Mouse (Mus musculus) MEL (cell line): ENCODE results near the gene Iqck. TPM values are rescaled to one million over a fixed set of nuclear protein-coding genes. Genes with fewer than 3 reads are reported as not detected.

ENCODE experiments used
- DNase-seq: peaks from one replicate; pipeline ENCODE4 v3.0.0; 2011; ENCODE audit warnings: low read depth, low spot score
- H3K27ac ChIP-seq: 2 replicates; pipeline ENCODE4 v1.5.1; 2012; ENCODE audit warnings: low read depth, mild to moderate bottlenecking, control low read depth, low read length, moderate library complexity; ENCODE audit not compliant: control insufficient read depth
- H3K27me3 ChIP-seq, 2 experiments: fragments of 150-350 bp in 1 of 2; sonication (generic) in 1 of 2; 2 replicates each; pipeline ENCODE4 v1.6.1; 2012; ENCODE audit warnings: low read length in 2 of 2, mild to moderate bottlenecking in 2 of 2, improper control_type of control experiment in 1 of 2, moderate library complexity in 1 of 2; ENCODE audit not compliant: insufficient read depth in 2 of 2, control insufficient read depth in 1 of 2
- H3K36me3 ChIP-seq, 2 experiments: 2 replicates each; pipeline ENCODE4 v1.6.1; 2012 to 2014; ENCODE audit warnings: low read length in 2 of 2, improper control_type of control experiment in 1 of 2, inconsistent platforms in 1 of 2, mild to moderate bottlenecking in 1 of 2; ENCODE audit not compliant: insufficient read depth in 2 of 2, control insufficient read depth in 1 of 2
- H3K4me1 ChIP-seq, 2 experiments: fragments of 150-350 bp in 1 of 2; sonication (generic) in 1 of 2; 2 replicates each; pipeline ENCODE4 v1.6.1; 2012; ENCODE audit warnings: low read length in 2 of 2, improper control_type of control experiment in 1 of 2, mild to moderate bottlenecking in 1 of 2; ENCODE audit not compliant: insufficient read depth in 2 of 2, control insufficient read depth in 1 of 2
- H3K4me3 ChIP-seq, 2 experiments: fragments of 150-350 bp in 1 of 2; sonication (generic) in 1 of 2; 2 replicates each; pipeline ENCODE4 v1.5.1; 2012; ENCODE audit warnings: low read depth in 2 of 2, low read length in 2 of 2, mild to moderate bottlenecking in 2 of 2, moderate library complexity in 2 of 2, control low read depth in 1 of 2, improper control_type of control experiment in 1 of 2; ENCODE audit not compliant: control insufficient read depth in 1 of 2, insufficient read depth in 1 of 2
- H3K79me2 ChIP-seq: 2 replicates; pipeline ENCODE4 v1.6.1; 2012; ENCODE audit warnings: mild to moderate bottlenecking, low read length, moderate library complexity; ENCODE audit not compliant: control insufficient read depth, poor library complexity, insufficient read depth
- H3K9ac ChIP-seq: 2 replicates; pipeline ENCODE4 v1.6.1; 2012; ENCODE audit warnings: low read depth, mild to moderate bottlenecking, control low read depth, low read length, moderate library complexity; ENCODE audit not compliant: control insufficient read depth, poor library complexity, severe bottlenecking
- H3K9me3 ChIP-seq: fragments of 150-350 bp; sonication (generic); replicated peaks from 2 replicates; pipeline ENCODE4 v1.6.1; 2012; ENCODE audit warnings: mild to moderate bottlenecking, low read length, improper control_type of control experiment, moderate library complexity; ENCODE audit not compliant: insufficient read depth
- BHLHE40 ChIP-seq: IDR thresholded peaks from 2 replicates; pipeline ENCODE4 v1.6.1; 2012; ENCODE audit warnings: low read depth, mild to moderate bottlenecking, inconsistent platforms, low read length, improper control_type of control experiment, borderline replicate concordance
- CTCF ChIP-seq, 3 experiments: IDR thresholded peaks in 2 of 3; conservative IDR thresholded peaks in 1 of 3; 2 replicates each; pipeline ENCODE4 v1.5.1; 2011 to 2012; ENCODE audit warnings: low read length in 3 of 3, low read depth in 2 of 3, mild to moderate bottlenecking in 2 of 3, improper control_type of control experiment in 1 of 3, inconsistent platforms in 1 of 3, mixed read lengths in 1 of 3, moderate library complexity in 1 of 3; ENCODE audit not compliant: control insufficient read depth in 1 of 3, insufficient read depth in 1 of 3, poor library complexity in 1 of 3, severe bottlenecking in 1 of 3
- ELF1 ChIP-seq: IDR thresholded peaks from 2 replicates; pipeline ENCODE4 v1.6.1; 2014; ENCODE audit warnings: low read depth, mild to moderate bottlenecking, inconsistent platforms, low read length, improper control_type of control experiment, moderate library complexity
- GABPA ChIP-seq: IDR thresholded peaks from 2 replicates; pipeline ENCODE4 v1.6.1; 2012; ENCODE audit warnings: low read depth, mild to moderate bottlenecking, inconsistent platforms, low read length, improper control_type of control experiment, moderate library complexity
- JUND ChIP-seq: IDR thresholded peaks from 2 replicates; pipeline ENCODE4 v1.6.1; 2011; ENCODE audit warnings: low read depth, mild to moderate bottlenecking, improper control_type of control experiment, low read length
- MAX ChIP-seq: IDR thresholded peaks from 2 replicates; pipeline ENCODE4 v1.6.1; 2011; ENCODE audit warnings: low read length, improper control_type of control experiment
- MYB ChIP-seq: IDR thresholded peaks from 2 replicates; pipeline ENCODE4 v1.6.1; 2011; ENCODE audit warnings: mild to moderate bottlenecking, low read depth, low read length, improper control_type of control experiment
- NELFE ChIP-seq: IDR thresholded peaks from 2 replicates; pipeline ENCODE4 v1.6.1; 2011; ENCODE audit warnings: low read depth, low read length, improper control_type of control experiment
- POLR2AphosphoS2 ChIP-seq: IDR thresholded peaks from 2 replicates; pipeline ENCODE4 v1.6.1; 2011; ENCODE audit warnings: low read length, improper control_type of control experiment
- POLR2AphosphoS5 ChIP-seq: IDR thresholded peaks from 2 replicates; pipeline ENCODE4 v1.6.1; 2012; ENCODE audit warnings: low read depth, borderline replicate concordance, mild to moderate bottlenecking, inconsistent platforms, low read length, moderate library complexity, mixed read lengths
- RAD21 ChIP-seq: IDR thresholded peaks from 2 replicates; pipeline ENCODE4 v1.6.1; 2011; ENCODE audit warnings: mild to moderate bottlenecking, low read depth, low read length, improper control_type of control experiment
- TCF12 ChIP-seq: IDR thresholded peaks from 2 replicates; pipeline ENCODE4 v1.6.1; 2014; ENCODE audit warnings: low read depth, mild to moderate bottlenecking, inconsistent platforms, low read length, improper control_type of control experiment, moderate library complexity
- UBTF ChIP-seq: IDR thresholded peaks from 2 replicates; pipeline ENCODE4 v1.6.1; 2012; ENCODE audit warnings: low read depth, mild to moderate bottlenecking, inconsistent platforms, low read length, improper control_type of control experiment, moderate library complexity, borderline replicate concordance; ENCODE audit not compliant: insufficient read depth
- USF1 ChIP-seq: IDR thresholded peaks from 2 replicates; pipeline ENCODE4 v1.6.1; 2014; ENCODE audit warnings: low read depth, mild to moderate bottlenecking, inconsistent platforms, low read length, improper control_type of control experiment, moderate library complexity
- USF2 ChIP-seq, 2 experiments: IDR thresholded peaks; 2 replicates each; pipeline ENCODE4 v1.6.1; 2011 to 2012; ENCODE audit warnings: improper control_type of control experiment in 2 of 2, low read length in 2 of 2, borderline replicate concordance in 1 of 2, inconsistent platforms in 1 of 2, low read depth in 1 of 2, mild to moderate bottlenecking in 1 of 2; ENCODE audit not compliant: insufficient read depth in 1 of 2
- ZC3H11A ChIP-seq: IDR thresholded peaks from 2 replicates; pipeline ENCODE4 v1.6.1; 2012; ENCODE audit warnings: low read depth, mild to moderate bottlenecking, inconsistent platforms, low read length, improper control_type of control experiment
- polyA plus RNA-seq, 2 experiments: library from polyadenylated mRNA; stranded (reverse) in 1 of 2; unstranded in 1 of 2; fragments of >175 nt in 1 of 2; fragments of >200 nt in 1 of 2; gene quantifications; 2 replicates each; pipeline versions ENCODE4 v1.2.1 to v1.2.4; 2012; ENCODE audit warnings: low replicate concordance in 2 of 2, low read depth in 1 of 2; ENCODE audit not compliant: insufficient read length in 2 of 2, insufficient read depth in 1 of 2, missing spikeins in 1 of 2
- total RNA-seq: library from RNA; depleted of rRNA; stranded (reverse); fragments of 300-350 nt; gene quantifications from 2 replicates; pipeline ENCODE4 v1.2.3, GENCODE M21; 2012

Iqck gene
- total and polyA plus RNA-seq, 3 experiments, result 0.39 to 0.40 TPM; not detected in 1

- Histone ChIP-seq H3K27me3 (peaks cover 0 to 1% of the 10 kb centered on the region in 2 experiments; a peak in 1 of 4 replicates), H3K9me3 (no peaks in the 10 kb centered on the region)
- DNase-seq, result no peak
- TF ChIP-seq ELF1 (no peak), MYB (no peak), USF1 (no peak), CTCF (IDR thresholded peaks at IDR 0.05 in 2 of 3, conservative IDR thresholded peaks at IDR 0.05 in 1 of 3; ENCODE audit: control insufficient read depth in 1 of 3, insufficient read depth in 1 of 3, low read depth in 2 of 3, low read length in 3 of 3, poor library complexity in 1 of 3, severe bottlenecking in 1 of 3) (no peak), GABPA (no peak), TCF12 (no peak), JUND (no peak), USF2 (IDR thresholded peaks at IDR 0.05; ENCODE audit: borderline replicate concordance in 1 of 2, insufficient read depth in 1 of 2, low read depth in 1 of 2, low read length in 2 of 2) (no peak), UBTF (no peak)
- TF ChIP-seq, all 39 proteins: peak for 0
- Histone ChIP-seq H3K9ac (no peak overlapping the region), H3K4me3 (no peak overlapping the region), H3K27ac (no peak overlapping the region), H3K36me3 (no peaks in the 10 kb centered on the region), H3K79me2 (no peaks in the 10 kb centered on the region), H3K4me1 (no peaks in the 10 kb centered on the region)
Observed at GRCm38 (mm10) chr7:118943170-118943569, 87.6 kb downstream of the Iqck start.

GRCm38 (mm10) chr7:118944884-118945283 is 89.3 kb downstream of the Iqck start:
- Histone ChIP-seq H3K9ac (no peak overlapping the region), H3K4me3 (no peak overlapping the region), H3K4me1 (no peaks in the 10 kb centered on the region), H3K36me3 (no peaks in the 10 kb centered on the region), H3K27ac (no peak overlapping the region), H3K79me2 (no peaks in the 10 kb centered on the region), H3K27me3 (peaks cover 0 to 1% of the 10 kb centered on the region in 2 experiments; a peak in 1 of 4 replicates), H3K9me3 (no peaks in the 10 kb centered on the region)
- TF ChIP-seq POLR2AphosphoS2 (no peak), USF2 (IDR thresholded peaks at IDR 0.05; ENCODE audit: borderline replicate concordance in 1 of 2, insufficient read depth in 1 of 2, low read depth in 1 of 2, low read length in 2 of 2) (no peak)
- no peak for DNase-seq

GRCm38 (mm10) chr7:118947241-118947640 is 91.7 kb downstream of the Iqck start:
- no peak for DNase-seq
- H3K79me2 ChIP-seq, result no peaks in the 10 kb centered on the region
- H3K9ac ChIP-seq, result no peak overlapping the region
- H3K36me3 ChIP-seq, result no peaks in the 10 kb centered on the region
- no peaks in the 10 kb centered on the region for H3K9me3 ChIP-seq
- H3K4me1 ChIP-seq, result no peaks in the 10 kb centered on the region
- no peak overlapping the region for H3K4me3 ChIP-seq
- H3K27me3 ChIP-seq, result peaks cover 0 to 1% of the 10 kb centered on the region in 2 experiments; a peak in 1 of 4 replicates
- no peak for TF ChIP-seq BHLHE40
- TF ChIP-seq RAD21, result no peak
- no peak for TF ChIP-seq MAX
- TF ChIP-seq USF1, result no peak
- TF ChIP-seq MYB, result no peak
- no peak for TF ChIP-seq POLR2AphosphoS5
- TF ChIP-seq NELFE, result no peak
- no peak for TF ChIP-seq ZC3H11A
- no peak overlapping the region for H3K27ac ChIP-seq
